Mouse (Mus musculus) lung, adult 2 months (tissue): ENCODE data around the gene Rac3.

Experiments
- CTCF ChIP-seq: fragments of 200-500 bp; IDR thresholded peaks from 2 replicates; pipeline ENCODE4 v1.5.1; 2011; ENCODE audit warnings: mild to moderate bottlenecking, low read length, control low read depth; ENCODE audit not compliant: insufficient read depth
- POLR2A ChIP-seq: fragments of 200-500 bp; IDR thresholded peaks from 2 replicates; pipeline ENCODE4 v1.6.1; 2011; ENCODE audit warnings: low read depth, mild to moderate bottlenecking, control low read depth, low read length, borderline replicate concordance; ENCODE audit errors: extremely low read depth

DNA sequence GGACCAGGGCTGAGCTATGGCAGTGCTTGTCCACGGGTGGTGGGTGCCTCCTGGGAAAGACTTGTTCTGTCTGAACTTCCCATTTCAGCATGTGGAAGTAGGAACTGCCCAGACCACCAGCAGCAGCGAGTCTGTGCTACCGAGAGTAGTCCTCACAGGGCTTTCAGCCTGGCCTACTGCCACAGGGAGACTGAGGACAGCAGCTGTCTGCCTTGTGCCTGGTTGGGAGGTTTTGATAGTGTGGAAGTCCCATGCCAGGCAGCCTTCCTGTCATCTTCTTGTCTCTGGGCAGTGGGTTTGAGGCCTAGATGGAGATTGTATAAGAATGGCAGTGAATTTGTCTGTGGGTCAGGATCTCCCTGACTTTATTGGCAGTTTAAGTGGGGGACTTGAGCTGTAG, 31.9 kb upstream of the Rac3 start:
- TF ChIP-seq CTCF (no peak), POLR2A (no peak)
